Mouse (Mus musculus): Measurements from ENCODE around the gene Prkn. TPM values are rescaled to one million over a fixed set of nuclear protein-coding genes. Genes with fewer than 3 reads are reported as not detected.

Prkn gene
- total and polyA plus RNA-seq, 3 experiments, result 0.86 to 5.7 (median 2.3) TPM

- Histone ChIP-seq H3K4me1 (ENCODE audit: insufficient read depth, low read depth, low read length) (no peaks in the 10 kb centered on the region), H3K4me3 (ENCODE audit: low read depth, low read length) (no peak overlapping the region), H3K27me3 (ENCODE audit: insufficient read depth, low read length) (peaks cover 3% of the 10 kb centered on the region; the same call in 1 of the 2 replicates), H3K9me3 (replicated peaks) (no peaks in the 10 kb centered on the region), H3K36me3 (replicated peaks) (no peaks in the 10 kb centered on the region)
- DNase-seq (ENCODE audit: low spot score), result no peak
- ATAC-seq (ENCODE audit: extremely low read depth, insufficient number of reproducible peaks, low FRiP score, poor library complexity, severe bottlenecking), result no peak
- TF ChIP-seq TAL1 (conservative IDR thresholded peaks at IDR 0.05; ENCODE audit: low read depth, low read length) (no peak), POLR2AphosphoS5 (IDR thresholded peaks at IDR 0.05; ENCODE audit: insufficient replicate concordance, low read depth, low read length) (no peak), GATA2 (IDR thresholded peaks at IDR 0.05; ENCODE audit: borderline replicate concordance, low read depth, low read length) (no peak), GATA1 (IDR thresholded peaks at IDR 0.05; ENCODE audit: borderline replicate concordance, low read length) (no peak)
These were observed 642.8 kb downstream of the Prkn start for GRCm38 (mm10) chr17:11483032-11483431.

GRCm38 (mm10) chr17:11490051-11490450 lies 649.9 kb downstream of the Prkn start:
- H3K4me1 ChIP-seq (ENCODE audit: insufficient read depth, low read depth, low read length), result no peaks in the 10 kb centered on the region
- no peak for ATAC-seq (ENCODE audit: extremely low read depth, insufficient number of reproducible peaks, low FRiP score, poor library complexity, severe bottlenecking)
- no peaks in the 10 kb centered on the region for H3K36me3 ChIP-seq (replicated peaks)
- H3K27me3 ChIP-seq (ENCODE audit: insufficient read depth, low read length), result 0 out of 2 replicates have a peak, but pooled peaks cover 3% of the 10 kb centered on the region
- H3K9me3 ChIP-seq (replicated peaks), result 0 out of 2 replicates have a peak, but pooled peaks cover 3% of the 10 kb centered on the region
- H3K4me3 ChIP-seq (ENCODE audit: low read depth, low read length), result no peak overlapping the region
- TF ChIP-seq CTCF (IDR thresholded peaks at IDR 0.05; ENCODE audit: low read depth, low read length) (no peak), GATA2 (IDR thresholded peaks at IDR 0.05; ENCODE audit: borderline replicate concordance, low read depth, low read length) (no peak), GATA1 (IDR thresholded peaks at IDR 0.05; ENCODE audit: borderline replicate concordance, low read length) (no peak), POLR2AphosphoS5 (IDR thresholded peaks at IDR 0.05; ENCODE audit: insufficient replicate concordance, low read depth, low read length) (no peak), TAL1 (conservative IDR thresholded peaks at IDR 0.05; ENCODE audit: low read depth, low read length) (no peak)
- DNase-seq (ENCODE audit: low spot score), result no peak

- Histone ChIP-seq H3K27me3 (ENCODE audit: insufficient read depth, low read length) (no peaks in the 10 kb centered on the region; the same call in 1 of the 2 replicates), H3K4me1 (ENCODE audit: insufficient read depth, low read depth, low read length) (no peaks in the 10 kb centered on the region), H3K9me3 (replicated peaks) (no peaks in the 10 kb centered on the region), H3K36me3 (replicated peaks) (no peaks in the 10 kb centered on the region), H3K4me3 (ENCODE audit: low read depth, low read length) (no peak overlapping the region)
- DNase-seq (ENCODE audit: low spot score) (no peak), ATAC-seq (ENCODE audit: extremely low read depth, insufficient number of reproducible peaks, low FRiP score, poor library complexity, severe bottlenecking) (no peak)
- TF ChIP-seq TAL1 (conservative IDR thresholded peaks at IDR 0.05; ENCODE audit: low read depth, low read length) (no peak), CTCF (IDR thresholded peaks at IDR 0.05; ENCODE audit: low read depth, low read length) (no peak), POLR2AphosphoS5 (IDR thresholded peaks at IDR 0.05; ENCODE audit: insufficient replicate concordance, low read depth, low read length) (no peak), GATA1 (IDR thresholded peaks at IDR 0.05; ENCODE audit: borderline replicate concordance, low read length) (no peak), GATA2 (IDR thresholded peaks at IDR 0.05; ENCODE audit: borderline replicate concordance, low read depth, low read length) (no peak)
These were observed 662.4 kb downstream of the Prkn start for GRCm38 (mm10) chr17:11502556-11502955.

GRCm38 (mm10) chr17:11504496-11504895 lies 664.3 kb downstream of the Prkn start:
- ATAC-seq (ENCODE audit: extremely low read depth, insufficient number of reproducible peaks, low FRiP score, poor library complexity, severe bottlenecking) (no peak), DNase-seq (ENCODE audit: low spot score) (no peak)
- no peaks in the 10 kb centered on the region for H3K9me3 ChIP-seq (replicated peaks)
- H3K4me3 ChIP-seq (ENCODE audit: low read depth, low read length), result no peak overlapping the region
- no peaks in the 10 kb centered on the region; the same call in 1 of the 2 replicates for H3K27me3 ChIP-seq (ENCODE audit: insufficient read depth, low read length)
- no peaks in the 10 kb centered on the region for H3K4me1 ChIP-seq (ENCODE audit: insufficient read depth, low read depth, low read length)
- H3K36me3 ChIP-seq (replicated peaks), result no peaks in the 10 kb centered on the region
- TF ChIP-seq CTCF (IDR thresholded peaks at IDR 0.05; ENCODE audit: low read depth, low read length) (no peak), POLR2AphosphoS5 (IDR thresholded peaks at IDR 0.05; ENCODE audit: insufficient replicate concordance, low read depth, low read length) (no peak), GATA2 (IDR thresholded peaks at IDR 0.05; ENCODE audit: borderline replicate concordance, low read depth, low read length) (no peak), GATA1 (IDR thresholded peaks at IDR 0.05; ENCODE audit: borderline replicate concordance, low read length) (no peak), TAL1 (conservative IDR thresholded peaks at IDR 0.05; ENCODE audit: low read depth, low read length) (no peak)

GRCm38 (mm10) chr17:11507082-11507481 lies 666.9 kb downstream of the Prkn start:
- no peaks in the 10 kb centered on the region for H3K36me3 ChIP-seq (replicated peaks)
- H3K4me1 ChIP-seq (ENCODE audit: insufficient read depth, low read depth, low read length), result no peaks in the 10 kb centered on the region
- no peak overlapping the region for H3K4me3 ChIP-seq (ENCODE audit: low read depth, low read length)
- H3K27me3 ChIP-seq (ENCODE audit: insufficient read depth, low read length), result no peaks in the 10 kb centered on the region; the same call in 1 of the 2 replicates
- ATAC-seq (ENCODE audit: extremely low read depth, insufficient number of reproducible peaks, low FRiP score, poor library complexity, severe bottlenecking), result no peak
- no peaks in the 10 kb centered on the region for H3K9me3 ChIP-seq (replicated peaks)
- no peak for DNase-seq (ENCODE audit: low spot score)
- no peak for TF ChIP-seq CTCF (IDR thresholded peaks at IDR 0.05; ENCODE audit: low read depth, low read length)
- TF ChIP-seq GATA2 (IDR thresholded peaks at IDR 0.05; ENCODE audit: borderline replicate concordance, low read depth, low read length), result no peak
- TF ChIP-seq TAL1 (conservative IDR thresholded peaks at IDR 0.05; ENCODE audit: low read depth, low read length), result no peak
- TF ChIP-seq POLR2AphosphoS5 (IDR thresholded peaks at IDR 0.05; ENCODE audit: insufficient replicate concordance, low read depth, low read length), result no peak

GRCm38 (mm10) chr17:11510081-11510480 lies 669.9 kb downstream of the Prkn start:
- DNase-seq (ENCODE audit: low spot score) (no peak), ATAC-seq (ENCODE audit: extremely low read depth, insufficient number of reproducible peaks, low FRiP score, poor library complexity, severe bottlenecking) (no peak)
- H3K27me3 ChIP-seq (ENCODE audit: insufficient read depth, low read length), result peaks cover 6% of the 10 kb centered on the region
- H3K36me3 ChIP-seq (replicated peaks), result no peaks in the 10 kb centered on the region
- H3K4me1 ChIP-seq (ENCODE audit: insufficient read depth, low read depth, low read length), result no peaks in the 10 kb centered on the region
- no peak overlapping the region for H3K4me3 ChIP-seq (ENCODE audit: low read depth, low read length)
- H3K9me3 ChIP-seq (replicated peaks), result no peaks in the 10 kb centered on the region
- no peak for TF ChIP-seq TAL1 (conservative IDR thresholded peaks at IDR 0.05; ENCODE audit: low read depth, low read length)
- TF ChIP-seq GATA2 (IDR thresholded peaks at IDR 0.05; ENCODE audit: borderline replicate concordance, low read depth, low read length), result no peak
- TF ChIP-seq CTCF (IDR thresholded peaks at IDR 0.05; ENCODE audit: low read depth, low read length), result no peak
- TF ChIP-seq POLR2AphosphoS5 (IDR thresholded peaks at IDR 0.05; ENCODE audit: insufficient replicate concordance, low read depth, low read length), result no peak
- no peak for TF ChIP-seq GATA1 (IDR thresholded peaks at IDR 0.05; ENCODE audit: borderline replicate concordance, low read length)

Measured in G1E (cell line).